Mouse (Mus musculus) hindbrain, embryonic 11.5 days (tissue): ENCODE results near the gene Siglec1. TPM values are rescaled to one million over a fixed set of nuclear protein-coding genes. Genes with fewer than 3 reads are reported as not detected.

ENCODE experiments used
- ATAC-seq: fragments of 200-750 bp; cut with Nextera tagmentation; 2 replicates; pipeline ENCODE4 v1.8.0; 2017; ENCODE audit warnings: mild to moderate bottlenecking, moderate TSS enrichment, moderate library complexity; ENCODE audit not compliant: low FRiP score
- DNase-seq: peaks from one replicate; pipeline ENCODE4 v3.0.0-alpha.2; 2015; ENCODE audit warnings: low spot score
- H3K27ac ChIP-seq: fragments of 300-500 bp; sonication (generic); 2 replicates; pipeline ENCODE4 v1.5.1; 2014; ENCODE audit warnings: mild to moderate bottlenecking, low read depth, low read length
- H3K27me3 ChIP-seq: fragments of 300-500 bp; sonication (generic); 2 replicates; pipeline ENCODE4 v1.6.1; 2014; ENCODE audit warnings: mild to moderate bottlenecking, low read length, moderate library complexity, mixed read lengths; ENCODE audit not compliant: control insufficient read depth, insufficient read depth
- H3K36me3 ChIP-seq: fragments of 300-500 bp; sonication (generic); 2 replicates; pipeline ENCODE4 v1.6.1; 2014; ENCODE audit warnings: mild to moderate bottlenecking, low read length, moderate library complexity, mixed read lengths; ENCODE audit not compliant: control insufficient read depth, insufficient read depth
- H3K4me1 ChIP-seq: fragments of 300-500 bp; sonication (generic); replicated peaks from 2 replicates; pipeline ENCODE4 v1.6.1; 2014; ENCODE audit warnings: low read length, mixed read lengths; ENCODE audit not compliant: control insufficient read depth, insufficient read depth
- H3K4me2 ChIP-seq: fragments of 300-500 bp; sonication (generic); replicated peaks from 2 replicates; pipeline ENCODE4 v1.6.1; 2014; ENCODE audit warnings: mild to moderate bottlenecking, low read depth, low read length
- H3K4me3 ChIP-seq: fragments of 300-500 bp; sonication (generic); 2 replicates; pipeline ENCODE4 v1.5.1; 2014; ENCODE audit warnings: low read depth, low read length
- H3K9ac ChIP-seq: fragments of 300-500 bp; sonication (generic); 2 replicates; pipeline ENCODE4 v1.6.1; 2014; ENCODE audit warnings: low read depth, low read length
- H3K9me3 ChIP-seq: fragments of 300-500 bp; sonication (generic); 2 replicates; pipeline ENCODE4 v1.6.1; 2016; ENCODE audit warnings: low read length; ENCODE audit not compliant: control insufficient read depth
- WGBS: fragments of 180-500 bp; shearing (Covaris S2); extraction: QIAGEN DNeasy Blood & Tissue Kit; methylation state at CpG from one replicate; pipeline ENCODE4 v1.1.7; 2014; 5-methylcytosine and 5-hydroxymethylcytosine counted together
- polyA plus RNA-seq: library from polyadenylated mRNA; unstranded; fragments of >200 nt; fragmentation: Nextera tagmentation; extraction: Ambion mirVana; gene quantifications from 2 replicates; pipeline ENCODE4 v1.2.1, GENCODE M21; 2014

Gene Siglec1
- 0.10 and 0.15 TPM in 2 replicates for polyA plus RNA-seq

GRCm38 (mm10) chr2:131086667-131087390 is at the start of gene Siglec1:
Gene Siglec1 (minus strand): TSS chr2:131086765.
- H3K27ac ChIP-seq = no peak within 1 kb of the TSS
- H3K4me3 ChIP-seq = no peak within 1 kb of the TSS
- DNase-seq = no peak
- H3K4me1 ChIP-seq = no peaks in the 10 kb centered on the region
- H3K4me2 ChIP-seq = no peak within 1 kb of the TSS
- 85% methylated on average over 11 of the region's 11 CpGs for WGBS
- no peaks in the 10 kb centered on the region for H3K27me3 ChIP-seq
- H3K36me3 ChIP-seq = no peaks in the 10 kb centered on the region
- H3K9me3 ChIP-seq = no peaks in the 10 kb centered on the region
- no peak within 1 kb of the TSS for H3K9ac ChIP-seq
- no peak for ATAC-seq

- Histone ChIP-seq H3K4me1 (no peaks in the 10 kb centered on the region), H3K27ac (no peak overlapping the region), H3K9me3 (no peaks in the 10 kb centered on the region), H3K36me3 (no peaks in the 10 kb centered on the region), H3K4me3 (no peak overlapping the region), H3K9ac (no peak overlapping the region), H3K4me2 (no peak overlapping the region), H3K27me3 (no peaks in the 10 kb centered on the region)
- DNase-seq = no peak
- WGBS = 73% methylated on average over 11 of the region's 11 CpGs
- no peak for ATAC-seq
These were observed 49.1 kb upstream of the Siglec1 start for GRCm38 (mm10) chr2:131135521-131136139.

DNA sequence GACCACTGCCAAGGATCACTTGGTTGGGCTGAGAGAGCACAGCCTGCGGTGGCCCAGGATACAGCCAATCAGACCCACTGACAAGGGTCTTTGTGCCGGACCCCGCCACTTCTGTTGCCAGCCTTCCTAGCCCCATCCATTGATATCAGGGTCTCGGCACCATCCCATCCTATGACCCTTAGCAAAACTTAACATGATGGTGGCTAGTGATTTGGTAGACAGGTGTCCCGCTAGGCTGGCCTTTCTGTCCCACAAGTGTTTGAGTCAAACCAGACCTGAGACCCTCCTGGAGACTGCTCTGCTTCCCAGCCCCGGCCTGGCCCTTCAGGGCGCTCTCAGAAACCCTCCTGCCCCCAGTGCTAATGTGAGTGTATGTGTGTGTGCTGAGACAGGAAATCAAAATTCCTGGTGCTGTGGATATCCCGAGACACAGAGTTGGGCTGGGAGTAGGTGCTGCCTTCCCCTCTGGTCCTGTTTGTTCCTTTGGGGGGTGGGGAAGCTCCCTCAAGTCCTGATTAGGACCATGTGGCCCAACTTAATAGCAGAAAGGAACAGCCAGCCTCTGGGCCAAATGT is 48.3 kb upstream of the Siglec1 start:
- no peaks in the 10 kb centered on the region for H3K36me3 ChIP-seq
- 84% methylated on average over 8 of the region's 8 CpGs for WGBS
- no peak overlapping the region for H3K4me3 ChIP-seq
- ATAC-seq (no peak), DNase-seq (no peak)
- H3K27me3 ChIP-seq = no peaks in the 10 kb centered on the region
- H3K4me2 ChIP-seq = no peak overlapping the region
- H3K27ac ChIP-seq = no peak overlapping the region
- H3K9me3 ChIP-seq = no peaks in the 10 kb centered on the region
- no peak overlapping the region for H3K9ac ChIP-seq
- H3K4me1 ChIP-seq = no peaks in the 10 kb centered on the region

DNA sequence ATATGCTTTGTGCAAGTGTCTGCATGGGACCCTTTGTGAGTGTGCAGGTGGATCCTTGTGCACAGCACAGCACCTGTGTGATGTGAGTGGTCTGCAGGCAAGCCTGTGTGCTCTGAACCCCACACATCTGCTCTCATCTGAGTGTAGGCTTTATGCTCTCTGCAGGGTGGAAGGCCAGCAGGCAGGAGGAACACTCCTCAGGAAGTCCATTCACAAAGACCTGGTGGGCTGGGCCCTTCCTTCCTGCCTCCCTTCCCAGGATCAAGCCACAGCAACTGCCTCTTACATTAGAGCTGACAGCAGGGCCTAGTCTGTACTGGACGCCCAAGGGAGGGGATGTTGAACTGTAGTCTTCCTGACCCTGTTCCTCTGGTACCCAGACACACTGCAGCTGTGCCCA is 47.8 kb upstream of the Siglec1 start:
- H3K36me3 ChIP-seq = no peaks in the 10 kb centered on the region
- DNase-seq = no peak
- H3K9me3 ChIP-seq = no peaks in the 10 kb centered on the region
- no peak overlapping the region for H3K4me2 ChIP-seq
- no peak overlapping the region for H3K9ac ChIP-seq
- 40% methylated on average over 1 of the region's 1 CpGs for WGBS
- H3K4me1 ChIP-seq = no peaks in the 10 kb centered on the region
- H3K27ac ChIP-seq = no peak overlapping the region
- no peak overlapping the region for H3K4me3 ChIP-seq
- no peak for ATAC-seq
- no peaks in the 10 kb centered on the region for H3K27me3 ChIP-seq

- H3K27me3 ChIP-seq = no peaks in the 10 kb centered on the region
- no peaks in the 10 kb centered on the region for H3K4me1 ChIP-seq
- no peak within 1 kb of the TSS for H3K4me3 ChIP-seq
- H3K36me3 ChIP-seq = no peaks in the 10 kb centered on the region
- 85% methylated on average over 9 of the region's 9 CpGs for WGBS
- ATAC-seq = no peak
- no peak within 1 kb of the TSS for H3K9ac ChIP-seq
- DNase-seq = no peak
- no peaks in the 10 kb centered on the region for H3K9me3 ChIP-seq
- no peak within 1 kb of the TSS for H3K27ac ChIP-seq
- H3K4me2 ChIP-seq = no peak within 1 kb of the TSS
These were observed 46.5 kb upstream of the Siglec1 start, which contains the start of gene Gm11037 for GRCm38 (mm10) chr2:131132930-131133547. Gene Gm11037 (plus strand): TSS chr2:131133497.

- 83% methylated on average over 10 of the region's 10 CpGs for WGBS
These were observed 45.7 kb upstream of the Siglec1 start for GRCm38 (mm10) chr2:131132111-131132888.

DNA sequence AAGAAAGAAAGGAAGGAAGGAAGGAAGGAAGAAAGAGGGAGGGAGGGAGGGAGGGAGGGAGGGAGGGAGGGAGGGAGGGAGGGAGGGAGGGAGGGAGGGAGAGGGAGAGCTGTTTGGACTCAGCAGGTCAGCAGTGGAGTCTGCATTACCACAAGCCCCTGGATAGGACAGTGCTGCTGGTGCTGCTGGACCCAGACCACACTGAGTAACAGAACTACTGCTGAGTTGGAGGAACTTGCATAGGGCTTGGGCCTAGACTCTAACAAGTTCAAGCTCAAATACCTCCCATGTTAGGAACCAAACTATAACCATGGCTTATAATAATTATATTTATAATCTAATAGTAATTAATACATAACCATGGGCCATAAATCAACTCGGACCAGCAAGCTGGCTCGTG is 44.3 kb upstream of the Siglec1 start:
- Histone ChIP-seq H3K27ac (no peak overlapping the region), H3K36me3 (no peaks in the 10 kb centered on the region), H3K27me3 (no peaks in the 10 kb centered on the region), H3K9ac (no peak overlapping the region), H3K4me2 (no peak overlapping the region), H3K9me3 (no peaks in the 10 kb centered on the region), H3K4me3 (no peak overlapping the region), H3K4me1 (peaks cover 9% of the 10 kb centered on the region; the same call in 1 of the 2 replicates)
- ATAC-seq (no peak), DNase-seq (no peak)
- 85% methylated on average over 2 of the region's 2 CpGs for WGBS

More at GRCm38 (mm10) chr2:131132111-131132888, 45.7 kb upstream of the Siglec1 start:
- Histone ChIP-seq H3K9me3 (no peaks in the 10 kb centered on the region), H3K27me3 (no peaks in the 10 kb centered on the region), H3K27ac (no peak overlapping the region), H3K4me1 (peaks cover 2% of the 10 kb centered on the region; the same call in 1 of the 2 replicates), H3K36me3 (no peaks in the 10 kb centered on the region), H3K4me2 (no peak overlapping the region), H3K4me3 (no peak overlapping the region), H3K9ac (no peak overlapping the region)
- DNase-seq (no peak), ATAC-seq (no peak)

DNA sequence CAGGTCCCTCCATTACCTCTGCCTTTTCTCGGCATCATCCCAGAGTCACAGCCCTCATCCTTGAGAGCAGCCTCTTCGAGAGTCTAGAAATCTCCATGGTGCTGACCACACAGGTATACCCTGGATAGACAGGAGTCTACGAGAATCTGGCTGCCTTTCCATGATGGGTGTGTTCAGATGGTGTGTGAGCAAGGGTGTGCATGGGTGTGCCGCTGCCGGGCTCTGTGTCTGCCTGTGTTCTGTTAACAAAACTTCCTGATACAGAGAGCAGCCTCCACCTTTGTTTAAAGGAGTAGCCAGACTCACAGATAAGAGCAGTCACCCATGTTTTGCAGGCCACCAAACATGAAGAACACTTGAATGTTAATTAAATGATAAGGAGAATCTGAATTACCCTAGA is 43.3 kb upstream of the Siglec1 start:
- H3K4me3 ChIP-seq = no peak overlapping the region
- DNase-seq (no peak), ATAC-seq (no peak)
- 86% methylated on average over 5 of the region's 5 CpGs for WGBS
- H3K9ac ChIP-seq = no peak overlapping the region
- no peaks in the 10 kb centered on the region for H3K27me3 ChIP-seq
- H3K4me1 ChIP-seq = peaks cover 9% of the 10 kb centered on the region; the same call in 1 of the 2 replicates
- H3K36me3 ChIP-seq = no peaks in the 10 kb centered on the region
- H3K4me2 ChIP-seq = no peak overlapping the region
- no peak overlapping the region for H3K27ac ChIP-seq
- no peaks in the 10 kb centered on the region for H3K9me3 ChIP-seq
